Mouse (Mus musculus) B cell, adult 62 days (primary cell): ENCODE data around the gene Prkab2. TPM values are rescaled to one million over a fixed set of nuclear protein-coding genes. Genes with fewer than 3 reads are reported as not detected.

ENCODE experiments used
- total RNA-seq: library from RNA; stranded (reverse); gene quantifications from 4 replicates; pipeline ENCODE4 v1.2.4, GENCODE M21; 2023

Gene Prkab2
- total RNA-seq, result 8.1 to 10.1 TPM (median 8.5 TPM) in 4 replicates

GRCm38 (mm10) chr3:97657655-97658411 is at the start of gene Prkab2:
Prkab2 (plus strand) TSS chr3:97658193.

GRCm38 (mm10) chr3:97609845-97610410 is 48.1 kb upstream of the Prkab2 start, which contains the start of gene Chd1l:
Chd1l (minus strand) TSS chr3:97610203.

GRCm38 (mm10) chr3:97628391-97629001 is 29.5 kb upstream of the Prkab2 start, which contains the start of gene Fmo5:
Fmo5 (plus strand) TSS chr3:97628804.

GRCm38 (mm10) chr3:97674644-97675110 is 16.7 kb downstream of the Prkab2 start, which contains the start of gene Gm17651:
Gm17651 (minus strand) TSS chr3:97674694.

Other genes with a start within 250 kb of the Prkab2 start
- not detected in 4 replicates for gene Olfr1402, start 236.2 kb upstream of the Prkab2 start, total RNA-seq
- gene Chd1l, start 48.0 kb upstream of the Prkab2 start, total RNA-seq, result 30.2 to 36.2 TPM (median 33.3 TPM) in 4 replicates
- 8.9 to 9.3 TPM (median 9.1 TPM) in 4 replicates for gene Fmo5, start 29.4 kb upstream of the Prkab2 start, total RNA-seq
- gene Gm17651, start 16.5 kb downstream of the Prkab2 start, total RNA-seq, result not detected in 4 replicates
- gene Pde4dip, start 230.5 kb downstream of the Prkab2 start, total RNA-seq, result 16.5 to 21.0 TPM (median 18.9 TPM) in 4 replicates
- gene Sec22b, start 243.0 kb downstream of the Prkab2 start, total RNA-seq, result 42.0 to 57.1 TPM (median 50.8 TPM) in 4 replicates